Mouse (Mus musculus) liver (tissue): Measurements from ENCODE around the gene Ercc8.

ENCODE experiments used
- DNase-seq: peaks from one replicate; pipeline ENCODE4 v3.0.0-alpha.2; 2020; ENCODE audit warnings: mixed read lengths

Ercc8 gene

DNA sequence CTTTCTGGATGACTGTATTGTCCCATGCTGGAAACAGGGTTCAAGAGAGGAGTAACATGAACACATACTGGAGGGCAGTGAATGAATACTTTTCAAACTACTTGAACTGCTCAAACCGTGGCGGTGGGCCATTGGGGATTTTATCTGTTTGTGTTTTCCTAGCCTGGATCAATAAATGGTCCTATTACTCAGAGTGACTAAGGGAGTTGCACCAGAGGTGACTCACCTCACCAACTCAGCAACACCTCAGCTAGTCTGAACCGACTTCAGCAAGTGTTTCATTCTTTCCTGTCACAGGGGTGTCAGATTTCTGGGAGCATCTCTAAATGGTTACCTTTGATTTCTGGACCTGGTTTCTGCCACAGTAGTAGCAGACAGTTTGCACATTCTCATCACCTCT, 70.7 kb downstream of the Ercc8 start:
- no peak for DNase-seq

DNA sequence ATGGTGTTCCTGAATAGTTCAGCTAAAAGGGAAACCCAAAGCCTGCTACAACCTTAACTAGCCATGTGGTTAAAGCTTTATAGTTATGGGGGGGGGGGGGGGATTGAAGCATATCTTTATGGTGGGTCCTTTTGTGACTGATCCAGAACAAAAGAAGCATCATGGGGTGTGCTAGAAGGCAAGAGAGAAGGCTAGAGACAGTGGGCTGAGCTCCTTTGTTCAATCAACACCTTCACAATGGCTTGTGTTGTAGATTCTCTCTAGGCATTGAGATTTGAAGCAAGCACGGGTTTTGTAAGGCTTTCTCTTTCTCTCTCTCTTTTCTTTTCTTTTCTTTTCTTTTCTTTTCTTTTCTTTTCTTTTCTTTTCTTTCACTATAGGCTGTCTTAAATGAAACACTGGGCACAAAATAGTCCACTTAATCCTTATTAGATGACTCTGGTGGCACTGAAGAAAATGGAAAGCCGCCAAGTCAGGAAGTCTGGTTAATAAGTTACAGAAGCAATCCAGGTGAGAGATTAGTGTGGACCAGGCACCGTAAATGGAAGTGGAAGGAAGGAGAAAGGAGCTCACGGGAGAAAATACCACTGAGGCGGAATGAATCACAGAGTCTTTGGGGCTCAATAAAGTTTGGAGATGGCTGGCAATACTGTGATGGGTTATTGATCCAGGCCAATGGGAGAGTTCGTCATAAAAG, 71.3 kb downstream of the Ercc8 start:
- no peak for DNase-seq

DNA sequence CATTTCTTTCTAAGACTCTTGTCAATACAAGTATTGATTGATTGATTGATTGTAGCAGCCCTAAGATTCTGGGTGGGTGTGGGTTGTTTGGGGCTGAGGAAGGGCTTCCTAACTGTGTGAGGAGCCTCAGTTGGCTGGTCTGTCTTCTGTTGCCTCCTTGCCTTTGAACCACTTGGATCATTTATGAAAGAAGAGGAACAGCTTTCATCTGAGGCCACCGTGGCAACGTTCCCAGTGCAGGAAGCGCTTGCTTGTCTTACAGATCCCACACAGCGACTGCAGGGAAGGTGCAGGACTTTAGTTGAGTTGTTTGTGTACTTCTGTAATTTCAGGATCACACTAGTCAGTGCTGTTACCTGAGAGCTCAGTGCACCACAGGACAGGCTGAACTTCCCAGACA, 81.5 kb downstream of the Ercc8 start:
- no peak for DNase-seq

DNA sequence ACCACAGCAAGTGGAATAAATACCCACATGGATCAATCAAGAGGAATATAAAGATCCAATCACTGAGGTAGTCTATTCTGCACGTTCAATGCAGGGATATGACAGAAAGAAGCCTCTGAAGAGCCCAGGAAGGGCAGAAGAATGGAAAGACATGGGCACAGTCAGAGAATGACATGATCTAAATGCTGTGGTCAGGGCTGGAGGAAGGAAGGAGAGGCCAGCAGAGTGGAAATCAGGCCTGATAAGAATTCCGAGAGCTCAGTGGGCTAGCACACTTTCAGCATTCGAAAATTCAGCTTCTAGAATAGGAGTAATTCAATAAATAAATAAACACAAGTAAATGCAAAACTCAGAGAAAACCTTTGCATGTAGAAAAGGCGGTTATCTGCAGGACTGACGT, 83.2 kb downstream of the Ercc8 start:
- DNase-seq: no peak
